Mouse (Mus musculus): ENCODE results near the gene Tmtc1. TPM values are rescaled to one million over a fixed set of nuclear protein-coding genes. Genes with fewer than 3 reads are reported as not detected.

Gene Tmtc1
- polyA plus RNA-seq, 1 experiment from 2014 or later: 2.0 TPM

- H3K4me3 ChIP-seq: no peak overlapping the region
- H3K36me3 ChIP-seq: no peaks in the 10 kb centered on the region
- H3K9me3 ChIP-seq: no peaks in the 10 kb centered on the region
- no peaks in the 10 kb centered on the region for H3K27me3 ChIP-seq (replicated peaks)
- H3K9ac ChIP-seq: no peak overlapping the region
- WGBS: 56% methylated on average over 4 of the region's 4 CpGs
- H3K4me1 ChIP-seq: peaks cover 17% of the 10 kb centered on the region
- ATAC-seq (ENCODE audit: extremely low read depth, insufficient number of reproducible peaks, low FRiP score, low TSS enrichment): no peak
- H3K4me2 ChIP-seq: no peak overlapping the region
- no peak overlapping the region for H3K27ac ChIP-seq (replicated peaks)
Measured at GRCm38 (mm10) chr6:148259979-148260728, 184.0 kb downstream of the Tmtc1 start.

- ATAC-seq (ENCODE audit: extremely low read depth, insufficient number of reproducible peaks, low FRiP score, low TSS enrichment): no peak
- Histone ChIP-seq H3K27me3 (replicated peaks) (no peaks in the 10 kb centered on the region), H3K9ac (no peak overlapping the region), H3K4me1 (peaks cover 17% of the 10 kb centered on the region), H3K4me3 (no peak overlapping the region), H3K9me3 (no peaks in the 10 kb centered on the region), H3K27ac (replicated peaks) (no peak overlapping the region), H3K36me3 (no peaks in the 10 kb centered on the region), H3K4me2 (no peak overlapping the region)
- 68% methylated on average over 8 of the region's 8 CpGs for WGBS
Measured at GRCm38 (mm10) chr6:148259074-148259473, 185.1 kb downstream of the Tmtc1 start.

DNA sequence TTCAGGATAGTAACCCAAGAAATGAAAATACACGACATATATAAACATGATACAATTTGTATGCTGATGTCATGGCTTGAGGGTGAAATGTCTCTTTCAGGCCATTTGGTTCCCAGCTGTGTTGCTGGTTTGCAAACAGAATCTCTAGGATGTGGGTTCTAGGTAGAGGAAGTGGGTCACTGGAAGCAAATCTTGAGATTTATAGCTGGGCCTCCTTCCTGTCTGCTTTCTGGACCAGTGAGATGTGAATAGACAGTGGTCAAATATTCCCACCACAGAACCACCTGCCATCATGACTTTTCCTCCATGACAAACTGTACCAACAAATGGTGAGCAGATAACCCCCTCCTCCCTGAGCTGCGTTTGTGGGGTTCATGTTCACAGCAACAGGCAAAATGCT lies 186.4 kb downstream of the Tmtc1 start:
- Histone ChIP-seq H3K27ac (replicated peaks) (no peak overlapping the region), H3K9ac (no peak overlapping the region), H3K4me1 (peaks cover 17% of the 10 kb centered on the region), H3K9me3 (no peaks in the 10 kb centered on the region), H3K36me3 (no peaks in the 10 kb centered on the region), H3K27me3 (replicated peaks) (no peaks in the 10 kb centered on the region), H3K4me3 (no peak overlapping the region), H3K4me2 (no peak overlapping the region)
- no peak for ATAC-seq (ENCODE audit: extremely low read depth, insufficient number of reproducible peaks, low FRiP score, low TSS enrichment)
- WGBS: 70% methylated on average over 2 of the region's 2 CpGs

- Histone ChIP-seq H3K27ac (replicated peaks) (no peak overlapping the region), H3K4me2 (no peak overlapping the region), H3K9ac (no peak overlapping the region), H3K9me3 (no peaks in the 10 kb centered on the region), H3K4me3 (no peak overlapping the region), H3K4me1 (peaks cover 17% of the 10 kb centered on the region), H3K36me3 (no peaks in the 10 kb centered on the region), H3K27me3 (replicated peaks) (no peaks in the 10 kb centered on the region)
- ATAC-seq (ENCODE audit: extremely low read depth, insufficient number of reproducible peaks, low FRiP score, low TSS enrichment): no peak
- WGBS: 68% methylated on average over 3 of the region's 3 CpGs
Measured at GRCm38 (mm10) chr6:148256109-148256508, 188.1 kb downstream of the Tmtc1 start.

DNA sequence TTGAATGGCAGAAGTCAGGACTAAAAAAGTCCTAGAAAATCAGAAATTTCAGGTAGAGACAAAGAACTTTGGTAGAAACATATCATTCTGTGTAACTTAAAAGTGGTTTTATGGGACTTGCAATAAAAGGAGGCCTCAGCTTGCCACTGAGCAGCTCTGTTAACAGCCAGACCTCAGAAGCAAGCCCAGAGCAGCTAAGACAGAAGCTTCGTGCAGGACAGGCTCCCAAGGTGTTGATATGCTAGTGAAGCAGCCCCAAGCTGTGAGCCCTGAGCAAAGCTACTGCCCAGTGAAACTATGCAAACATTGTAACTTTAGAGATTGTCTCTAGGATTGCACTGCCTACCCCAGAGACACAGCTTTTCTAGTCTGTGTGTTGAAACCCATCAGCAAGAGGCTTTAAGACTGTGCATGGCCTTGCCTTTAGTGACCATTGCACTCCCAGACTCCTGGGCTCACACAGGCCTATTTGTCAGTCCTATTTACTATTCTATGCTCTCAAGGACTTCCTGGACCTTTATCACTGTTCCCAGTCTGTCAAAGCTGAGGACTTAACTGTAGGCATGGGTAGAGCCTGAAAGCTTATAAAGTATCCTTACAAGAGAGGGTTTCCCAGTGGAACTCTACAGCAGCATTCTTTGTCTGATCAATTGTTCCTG lies 188.7 kb downstream of the Tmtc1 start:
- Histone ChIP-seq H3K27me3 (replicated peaks) (no peaks in the 10 kb centered on the region), H3K4me3 (no peak overlapping the region), H3K9me3 (no peaks in the 10 kb centered on the region), H3K9ac (no peak overlapping the region), H3K27ac (replicated peaks) (no peak overlapping the region), H3K4me1 (peaks cover 17% of the 10 kb centered on the region), H3K36me3 (no peaks in the 10 kb centered on the region), H3K4me2 (no peak overlapping the region)
- WGBS: 50% methylated on average over 1 of the region's 1 CpGs
- no peak for ATAC-seq (ENCODE audit: extremely low read depth, insufficient number of reproducible peaks, low FRiP score, low TSS enrichment)

DNA sequence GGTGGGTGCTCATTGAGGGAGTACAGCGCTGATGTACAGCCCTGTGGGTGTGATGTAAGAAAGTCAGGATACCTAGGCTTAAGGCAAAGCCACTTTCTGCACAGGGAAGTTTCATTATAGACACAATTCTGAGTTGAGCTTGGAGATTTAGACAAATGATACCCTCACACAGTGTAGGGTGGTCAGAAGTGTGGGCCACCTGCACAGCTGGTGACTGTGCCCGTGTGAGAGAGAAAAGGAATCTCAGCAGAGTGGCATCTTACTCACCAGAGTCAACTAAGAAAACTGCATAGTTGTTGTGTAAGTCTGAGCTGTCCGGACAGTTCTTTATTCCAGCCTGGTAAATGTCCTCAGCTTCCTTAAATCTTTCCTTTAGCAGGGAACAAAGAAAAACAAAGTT lies 195.0 kb downstream of the Tmtc1 start:
- ATAC-seq (ENCODE audit: extremely low read depth, insufficient number of reproducible peaks, low FRiP score, low TSS enrichment): no peak
- Histone ChIP-seq H3K4me2 (no peak overlapping the region), H3K9ac (no peak overlapping the region), H3K4me1 (no peaks in the 10 kb centered on the region), H3K9me3 (no peaks in the 10 kb centered on the region), H3K27ac (replicated peaks) (no peak overlapping the region), H3K36me3 (0 out of 2 replicates have a peak, but pooled peaks cover 9% of the 10 kb centered on the region), H3K27me3 (replicated peaks) (no peaks in the 10 kb centered on the region), H3K4me3 (no peak overlapping the region)
- 68% methylated on average over 3 of the region's 3 CpGs for WGBS

DNA sequence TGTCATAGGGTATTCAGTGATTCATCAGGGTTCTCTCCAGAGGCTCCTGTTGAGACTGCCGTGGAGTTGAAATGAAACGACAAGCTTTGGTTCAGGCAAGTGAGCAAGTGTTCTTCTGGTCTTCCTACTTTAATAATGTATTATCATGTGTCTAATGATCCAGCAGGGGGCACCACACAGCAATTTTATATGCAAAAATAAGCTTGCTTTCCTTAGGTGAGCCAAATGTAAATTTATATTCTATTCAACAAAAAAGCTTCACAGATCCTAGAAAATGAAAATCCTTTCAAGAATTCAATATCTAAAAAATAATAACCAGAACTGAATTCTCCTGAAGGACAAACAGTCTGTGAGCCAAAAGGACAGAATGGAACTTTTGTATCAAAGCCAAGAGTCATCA lies 195.6 kb downstream of the Tmtc1 start:
- Histone ChIP-seq H3K27ac (replicated peaks) (no peak overlapping the region), H3K4me2 (no peak overlapping the region), H3K4me3 (no peak overlapping the region), H3K9ac (no peak overlapping the region), H3K36me3 (0 out of 2 replicates have a peak, but pooled peaks cover 9% of the 10 kb centered on the region), H3K27me3 (replicated peaks) (no peaks in the 10 kb centered on the region), H3K4me1 (no peaks in the 10 kb centered on the region), H3K9me3 (no peaks in the 10 kb centered on the region)
- 41% methylated on average over 2 of the region's 2 CpGs for WGBS
- ATAC-seq (ENCODE audit: extremely low read depth, insufficient number of reproducible peaks, low FRiP score, low TSS enrichment): no peak

DNA sequence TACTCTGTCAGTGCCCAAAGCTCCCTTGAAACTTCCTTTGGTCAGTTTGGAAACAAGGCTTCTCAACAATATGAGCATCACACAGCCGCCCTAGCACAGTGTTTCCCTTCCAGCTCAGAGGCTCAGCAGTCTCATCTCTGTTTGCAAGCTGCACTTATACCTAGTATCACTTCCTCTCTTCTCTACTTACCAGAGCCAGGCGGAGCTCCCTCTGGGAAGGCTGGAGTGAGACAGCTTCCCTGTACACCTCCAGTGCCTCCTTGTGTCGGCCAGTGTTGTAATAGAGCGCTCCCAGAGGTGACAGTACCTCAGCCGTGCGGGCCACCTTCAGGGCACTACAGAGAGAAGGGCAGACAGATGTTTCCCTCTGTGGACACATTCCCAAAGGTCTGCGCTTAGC lies 197.6 kb downstream of the Tmtc1 start:
- no peaks in the 10 kb centered on the region for H3K9me3 ChIP-seq
- no peak overlapping the region for H3K4me3 ChIP-seq
- no peak overlapping the region for H3K4me2 ChIP-seq
- 68% methylated on average over 7 of the region's 7 CpGs for WGBS
- H3K9ac ChIP-seq: no peak overlapping the region
- H3K36me3 ChIP-seq: 0 out of 2 replicates have a peak, but pooled peaks cover 9% of the 10 kb centered on the region
- no peaks in the 10 kb centered on the region for H3K4me1 ChIP-seq
- no peaks in the 10 kb centered on the region for H3K27me3 ChIP-seq (replicated peaks)
- H3K27ac ChIP-seq (replicated peaks): no peak overlapping the region
- ATAC-seq (ENCODE audit: extremely low read depth, insufficient number of reproducible peaks, low FRiP score, low TSS enrichment): no peak

DNA sequence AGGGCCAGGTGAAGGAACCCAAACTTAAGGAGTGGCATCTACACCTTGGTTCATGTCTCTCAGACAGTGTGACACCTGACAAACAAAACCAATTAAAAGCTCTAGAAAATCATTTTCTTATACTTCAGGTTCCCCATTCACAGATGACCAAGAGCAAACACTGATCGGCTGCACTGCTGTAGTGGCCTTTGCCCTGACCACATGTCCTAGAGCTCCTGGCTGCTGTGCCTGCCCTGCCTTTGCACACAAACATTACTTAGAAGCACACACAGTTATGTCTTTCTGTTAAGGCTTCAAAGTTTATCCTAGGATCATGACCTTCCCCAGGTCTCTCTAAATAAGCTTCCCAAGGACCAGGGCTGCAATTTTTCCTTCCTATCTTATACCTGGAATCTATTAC lies 199.4 kb downstream of the Tmtc1 start:
- H3K9me3 ChIP-seq: no peaks in the 10 kb centered on the region
- ATAC-seq (ENCODE audit: extremely low read depth, insufficient number of reproducible peaks, low FRiP score, low TSS enrichment): no peak
- no peak overlapping the region for H3K27ac ChIP-seq (replicated peaks)

GRCm38 (mm10) chr6:148242304-148242703 lies 201.9 kb downstream of the Tmtc1 start:
- WGBS: 57% methylated on average over 3 of the region's 3 CpGs
- peaks cover 7% of the 10 kb centered on the region; the same call in 1 of the 2 replicates for H3K4me1 ChIP-seq
- no peaks in the 10 kb centered on the region for H3K9me3 ChIP-seq
- no peak overlapping the region for H3K4me2 ChIP-seq
- no peak overlapping the region for H3K4me3 ChIP-seq
- H3K9ac ChIP-seq: no peak overlapping the region
- H3K27ac ChIP-seq (replicated peaks): no peak overlapping the region
- ATAC-seq (ENCODE audit: extremely low read depth, insufficient number of reproducible peaks, low FRiP score, low TSS enrichment): no peak
- no peaks in the 10 kb centered on the region for H3K27me3 ChIP-seq (replicated peaks)
- H3K36me3 ChIP-seq: 0 out of 2 replicates have a peak, but pooled peaks cover 9% of the 10 kb centered on the region

More for the DNA sequence above, 199.4 kb downstream of the Tmtc1 start:
- Histone ChIP-seq H3K36me3 (0 out of 2 replicates have a peak, but pooled peaks cover 9% of the 10 kb centered on the region), H3K4me2 (no peak overlapping the region), H3K4me1 (no peaks in the 10 kb centered on the region), H3K27me3 (replicated peaks) (no peaks in the 10 kb centered on the region), H3K9ac (no peak overlapping the region), H3K4me3 (no peak overlapping the region)
- 80% methylated on average over 1 of the region's 1 CpGs for WGBS

DNA sequence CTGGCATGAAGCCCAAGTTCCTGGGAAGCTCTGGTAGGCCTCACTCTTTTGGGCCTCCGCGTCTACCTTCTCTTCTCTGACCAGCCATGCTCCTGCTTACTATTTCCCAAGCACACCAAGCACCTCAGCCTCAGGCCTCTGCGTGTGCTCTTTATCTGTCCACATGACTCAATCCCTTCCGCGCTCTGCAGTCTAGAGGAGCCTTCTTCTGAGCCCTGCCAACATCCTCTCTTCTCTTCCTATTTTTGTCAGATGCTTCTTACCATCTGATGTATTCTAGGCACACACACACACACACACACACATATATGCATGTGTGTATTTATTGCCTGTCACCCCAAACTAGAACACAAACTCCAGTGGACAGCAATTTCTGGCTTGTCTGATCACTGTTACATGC lies 202.5 kb downstream of the Tmtc1 start:
- Histone ChIP-seq H3K4me1 (peaks cover 7% of the 10 kb centered on the region; the same call in 1 of the 2 replicates), H3K9me3 (no peaks in the 10 kb centered on the region), H3K36me3 (0 out of 2 replicates have a peak, but pooled peaks cover 7% of the 10 kb centered on the region), H3K4me2 (no peak overlapping the region), H3K27me3 (replicated peaks) (no peaks in the 10 kb centered on the region), H3K27ac (replicated peaks) (no peak overlapping the region), H3K4me3 (no peak overlapping the region), H3K9ac (no peak overlapping the region)
- WGBS: 66% methylated on average over 5 of the region's 5 CpGs
- no peak for ATAC-seq (ENCODE audit: extremely low read depth, insufficient number of reproducible peaks, low FRiP score, low TSS enrichment)
